Mouse (Mus musculus): ENCODE data around the gene Sgca. TPM values are rescaled to one million over a fixed set of nuclear protein-coding genes. Genes with fewer than 3 reads are reported as not detected.

Sgca gene
- total RNA-seq, 2 experiments from 2014 or later = not detected

- no peak for ATAC-seq (replicated peaks; ENCODE audit: poor library complexity, severe bottlenecking)
Observed at GRCm38 (mm10) chr11:95002705-95003104, 26.6 kb upstream of the Sgca start.

GRCm38 (mm10) chr11:95001584-95002347, 25.6 kb upstream of the Sgca start:
- no peak for ATAC-seq (replicated peaks; ENCODE audit: poor library complexity, severe bottlenecking)

GRCm38 (mm10) chr11:95001058-95001457, 24.9 kb upstream of the Sgca start:
- ATAC-seq (replicated peaks; ENCODE audit: poor library complexity, severe bottlenecking) = peak; percentile 64

- ATAC-seq (replicated peaks; ENCODE audit: poor library complexity, severe bottlenecking) = peak; percentile 61
Observed at GRCm38 (mm10) chr11:95000548-95000947, 24.4 kb upstream of the Sgca start.

- ATAC-seq (replicated peaks; ENCODE audit: poor library complexity, severe bottlenecking) = no peak
Observed at GRCm38 (mm10) chr11:95000128-95000527, 24.0 kb upstream of the Sgca start.

GRCm38 (mm10) chr11:94998041-94998531, 22.0 kb upstream of the Sgca start:
- ATAC-seq (replicated peaks; ENCODE audit: poor library complexity, severe bottlenecking) = no peak

GRCm38 (mm10) chr11:94997596-94997995, 21.5 kb upstream of the Sgca start:
- no peak for ATAC-seq (replicated peaks; ENCODE audit: poor library complexity, severe bottlenecking)

- ATAC-seq (replicated peaks; ENCODE audit: poor library complexity, severe bottlenecking) = no peak
Observed at GRCm38 (mm10) chr11:94996984-94997383, 20.9 kb upstream of the Sgca start.

GRCm38 (mm10) chr11:94996101-94996500, 20.0 kb upstream of the Sgca start:
- no peak for ATAC-seq (replicated peaks; ENCODE audit: poor library complexity, severe bottlenecking)

- no peak for ATAC-seq (replicated peaks; ENCODE audit: poor library complexity, severe bottlenecking)
Observed at GRCm38 (mm10) chr11:94994947-94995772, 19.0 kb upstream of the Sgca start.

GRCm38 (mm10) chr11:94994208-94994814, 18.2 kb upstream of the Sgca start:
- ATAC-seq (replicated peaks; ENCODE audit: poor library complexity, severe bottlenecking) = no peak

GRCm38 (mm10) chr11:94992754-94993606, 16.9 kb upstream of the Sgca start:
- ATAC-seq (replicated peaks; ENCODE audit: poor library complexity, severe bottlenecking) = peak; percentile 63

GRCm38 (mm10) chr11:94992480-94992753, 16.3 kb upstream of the Sgca start:
- ATAC-seq (replicated peaks; ENCODE audit: poor library complexity, severe bottlenecking) = no peak

- no peak for ATAC-seq (replicated peaks; ENCODE audit: poor library complexity, severe bottlenecking)
Observed at GRCm38 (mm10) chr11:94991641-94992479, 15.7 kb upstream of the Sgca start.

GRCm38 (mm10) chr11:94990749-94991577, 14.8 kb upstream of the Sgca start, which contains the start of gene Ppp1r9b:
Ppp1r9b (plus strand) TSS chr11:94991035.
- peak; percentile 47 for ATAC-seq (replicated peaks; ENCODE audit: poor library complexity, severe bottlenecking)

- ATAC-seq (replicated peaks; ENCODE audit: poor library complexity, severe bottlenecking) = no peak
Observed at GRCm38 (mm10) chr11:94990102-94990748, 14.1 kb upstream of the Sgca start.

GRCm38 (mm10) chr11:94989562-94990017, 13.5 kb upstream of the Sgca start:
- ATAC-seq (replicated peaks; ENCODE audit: poor library complexity, severe bottlenecking) = peak; percentile 57
